Mouse (Mus musculus) mouse trophoblast stem cell (cell line): ENCODE results near the gene Olfr472.
"Not testable (repeated sequence)": the region's sequence is repeated elsewhere in the genome, so short reads cannot be mapped to it uniquely, and the experiment has no call there.

ENCODE experiments used
- in situ Hi-C, 2 experiments: fragments of 300-500 bp; cut with MseI, MboI; formaldehyde crosslinking; loops; 2 replicates in 1 of 2; 3 replicates in 1 of 2; pipeline ENCODE4 v1.15.1; 2025

Gene Olfr472

DNA sequence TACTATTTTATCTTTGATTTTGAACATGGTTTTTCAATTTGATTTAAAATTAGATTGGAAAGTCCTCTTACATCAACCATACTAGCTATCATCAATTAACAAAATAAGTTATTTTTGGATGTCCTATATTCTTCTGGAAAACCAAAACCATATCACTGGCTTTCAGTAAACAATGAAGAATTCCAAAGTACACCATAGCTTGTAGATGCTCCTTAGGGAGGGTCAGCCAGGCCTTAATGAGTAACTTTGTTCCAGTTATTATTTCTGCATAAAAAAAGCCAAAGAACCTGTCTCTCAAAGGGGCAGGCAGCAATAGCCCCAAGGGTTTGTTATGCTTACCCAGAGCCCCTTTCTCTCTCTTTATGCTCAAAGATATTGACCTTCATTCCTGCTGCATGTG, at the start of gene Olfr472:
Gene Olfr472, plus strand, starts transcription at position 301 of the 400 bp plus-strand sequence.
- in situ Hi-C loops = no loop called here

DNA sequence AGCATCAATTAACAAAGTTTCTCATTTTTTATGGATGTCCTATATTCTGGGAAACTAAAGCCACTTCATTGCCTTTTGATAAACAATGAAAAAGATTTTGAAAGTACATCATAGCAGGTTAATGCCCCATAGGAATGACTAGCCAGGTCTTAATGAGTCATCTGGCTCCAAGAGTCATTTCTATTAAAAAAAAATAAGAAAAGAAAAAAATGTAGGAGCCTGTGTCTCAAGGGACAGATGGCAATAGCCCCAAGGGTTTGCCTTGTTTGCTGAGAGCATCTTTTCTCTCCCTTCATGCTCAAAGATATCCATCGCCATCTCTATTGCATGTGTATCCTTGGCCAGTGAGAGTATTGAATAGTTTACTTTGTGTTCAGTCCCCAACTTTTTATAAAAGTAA, 32.4 kb downstream of the Olfr472 start, which contains the start of gene Olfr473:
Gene Olfr473, plus strand, starts transcription at position 301 of the 400 bp plus-strand sequence.
- in situ Hi-C loops = no loop called here

DNA sequence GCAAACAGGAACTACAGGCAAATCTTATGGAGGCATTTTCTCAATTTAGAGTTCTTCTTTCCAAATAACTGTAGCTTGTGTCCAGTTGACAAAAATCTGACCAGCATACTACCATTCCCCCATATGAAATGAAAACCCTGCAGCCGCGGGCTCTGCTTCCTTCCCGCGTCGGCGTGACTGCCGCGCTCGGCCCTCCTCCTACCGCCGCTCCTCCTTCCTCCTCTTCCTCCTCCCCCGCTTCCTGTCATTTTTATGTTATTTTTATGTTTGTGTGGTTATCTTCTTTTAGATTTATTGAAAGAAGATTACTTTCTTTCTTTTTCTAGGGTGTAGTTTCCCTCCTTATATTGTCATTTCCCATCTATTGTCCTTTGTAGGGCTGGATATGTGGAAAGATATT, 54.8 kb downstream of the Olfr472 start:
- in situ Hi-C loops = not testable (repeated sequence)

DNA sequence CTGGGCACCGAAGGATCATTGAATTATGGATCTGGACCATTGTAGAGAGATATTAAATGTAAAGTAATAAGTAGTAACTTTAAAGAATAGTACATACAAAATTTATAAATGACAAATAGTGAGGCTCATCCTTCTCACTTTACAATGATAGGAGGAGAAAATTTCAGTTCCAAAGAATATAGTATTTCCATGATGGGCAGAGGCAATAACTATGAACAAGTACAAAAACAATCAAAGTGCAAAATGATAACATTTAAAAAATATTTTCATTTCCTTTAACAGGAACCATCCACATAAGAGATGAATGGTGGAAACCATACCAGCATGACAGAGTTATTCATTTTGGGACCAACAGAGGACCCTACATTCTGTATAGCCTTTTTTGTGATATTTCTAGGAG, 56.6 kb downstream of the Olfr472 start, which contains the start of gene Olfr474:
Gene Olfr474, plus strand, starts transcription at position 301 of the 400 bp plus-strand sequence.
- in situ Hi-C loops = no loop called here
